Mouse (Mus musculus) testis, adult 2 months (tissue): Measurements from ENCODE around the gene Dnajc10.

Source experiments
- CTCF ChIP-seq: fragments of 200-500 bp; IDR thresholded peaks from 2 replicates; pipeline ENCODE4 v1.5.1; 2012; ENCODE audit warnings: low read depth, mild to moderate bottlenecking, inconsistent platforms, low read length, moderate library complexity; ENCODE audit not compliant: control insufficient read depth, insufficient read depth, insufficient replicate concordance
- POLR2A ChIP-seq: fragments of 200-500 bp; IDR thresholded peaks from 2 replicates; pipeline ENCODE4 v1.6.1; 2012; ENCODE audit warnings: low read depth, mild to moderate bottlenecking, inconsistent platforms, low read length, moderate library complexity; ENCODE audit not compliant: control insufficient read depth

DNA sequence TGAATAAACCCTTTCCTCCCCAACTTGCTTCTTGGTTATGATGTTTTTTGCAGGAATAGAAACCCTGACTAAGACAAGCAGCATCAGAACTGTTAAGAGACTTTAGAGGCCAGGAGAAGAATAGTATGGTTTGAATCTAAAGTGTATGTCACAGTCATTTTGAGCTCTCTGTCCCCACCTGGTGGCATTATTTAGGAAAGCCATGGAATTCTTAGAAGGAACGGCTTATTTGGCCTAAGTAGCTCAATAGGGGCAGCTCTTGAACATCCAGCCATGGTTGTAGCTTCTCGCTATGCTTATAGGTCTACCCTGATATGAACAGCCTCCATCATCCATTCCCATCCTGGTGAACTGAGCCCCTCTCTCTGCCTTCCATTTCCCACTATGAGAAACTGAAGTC, 40.1 kb upstream of the Dnajc10 start:
- no peak for TF ChIP-seq CTCF
- no peak for TF ChIP-seq POLR2A
